Mouse (Mus musculus) retina, adult 2 months (tissue): ENCODE measurements at regions not wholly inside any gene's neighbourhood (a gene's known extent, or its start where the extent isn't known, plus 50 kb on each side); places are given as distances from the start of the nearest gene placed in this dataset.
A peak's percentile ranks its signal among the peaks of the same experiment; 100 is the strongest.
"Not testable (repeated sequence)": the region's sequence is repeated elsewhere in the genome, so short reads cannot be mapped to it uniquely, and the experiment has no call there.

Source experiments
- DNase-seq: peaks from one replicate; pipeline ENCODE4 v3.0.0-alpha.2; 2012; ENCODE audit warnings: low read depth, low spot score

DNA sequence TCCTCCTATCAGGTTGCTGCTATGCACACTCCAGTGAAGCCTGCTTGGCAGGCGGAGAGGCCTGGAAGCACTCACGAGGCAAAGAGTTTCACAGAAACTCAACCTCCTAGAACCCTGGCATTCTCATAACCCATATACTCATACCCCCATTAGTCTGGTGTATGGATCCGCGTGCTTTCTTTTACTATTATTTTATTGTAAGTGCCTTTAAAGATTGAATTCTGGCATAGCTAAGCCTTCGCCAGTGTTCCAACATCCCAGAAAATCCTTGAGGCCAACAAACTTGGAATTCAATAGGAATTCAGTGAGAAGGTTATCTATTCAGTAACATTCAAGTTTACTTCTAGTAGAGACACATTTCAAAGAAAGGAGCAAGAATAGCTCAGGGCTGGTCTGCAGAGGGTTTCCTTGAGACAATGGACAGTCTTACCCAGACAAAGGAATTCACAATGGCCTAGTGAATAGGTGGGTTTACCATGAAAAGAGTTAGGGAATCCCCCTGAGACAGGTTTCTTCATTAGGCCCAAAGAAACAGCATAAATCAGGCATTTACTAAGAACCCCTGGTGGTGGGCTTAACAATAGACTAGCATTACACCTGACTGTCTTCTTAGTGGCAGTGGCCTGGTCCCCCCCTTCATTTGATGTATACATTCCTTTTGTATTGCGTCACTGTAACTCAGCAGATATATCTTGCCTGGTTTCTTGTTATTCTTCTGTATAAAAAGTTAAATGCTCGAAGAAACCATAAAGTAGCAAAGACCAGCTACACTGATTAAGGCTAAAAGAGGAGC is 80.8 kb upstream of the Gm15446 start:
- not testable (repeated sequence) for DNase-seq

DNA sequence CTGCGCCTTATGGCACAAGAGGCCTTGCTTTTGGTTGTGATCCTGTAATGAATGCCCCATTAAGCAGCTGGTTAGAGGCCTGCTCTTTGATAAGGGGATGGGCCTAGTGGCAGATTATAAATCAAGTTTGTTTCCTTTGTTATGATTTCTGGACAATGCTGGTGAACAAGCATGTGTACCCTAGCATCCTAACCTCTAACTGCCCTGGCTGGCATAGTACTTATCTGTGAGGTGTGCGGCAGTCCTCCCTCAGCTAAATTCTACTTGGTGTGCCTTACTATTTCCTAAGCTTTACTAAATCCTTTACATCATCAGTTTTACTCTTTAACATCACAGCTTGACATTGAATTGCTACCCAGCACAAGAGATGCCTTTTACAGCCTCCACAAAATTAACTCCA is 79.0 kb upstream of the Gm15446 start:
- not testable (repeated sequence) for DNase-seq

DNA sequence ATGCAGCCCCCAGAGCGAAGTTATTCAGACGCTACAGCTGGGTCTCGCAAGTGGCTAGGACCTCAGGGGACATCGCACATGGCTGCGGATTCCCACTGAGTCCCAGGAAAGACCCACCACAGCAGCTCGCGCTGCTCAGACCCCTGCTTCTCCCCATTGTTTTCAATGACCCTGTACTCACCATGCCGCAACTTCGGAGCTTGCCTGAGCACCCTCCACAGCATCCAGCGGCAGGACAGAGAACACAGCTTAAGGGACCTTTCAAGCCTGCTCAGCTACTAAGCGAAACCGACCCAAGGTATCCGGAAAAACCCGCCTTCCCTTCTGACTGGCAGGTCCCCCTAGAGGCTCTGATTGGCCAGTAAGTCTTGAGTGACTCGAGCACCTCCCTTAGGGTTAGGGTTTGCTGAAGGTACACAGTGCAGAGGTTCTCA is 78.4 kb upstream of the Gm15446 start:
- no peak for DNase-seq

DNA sequence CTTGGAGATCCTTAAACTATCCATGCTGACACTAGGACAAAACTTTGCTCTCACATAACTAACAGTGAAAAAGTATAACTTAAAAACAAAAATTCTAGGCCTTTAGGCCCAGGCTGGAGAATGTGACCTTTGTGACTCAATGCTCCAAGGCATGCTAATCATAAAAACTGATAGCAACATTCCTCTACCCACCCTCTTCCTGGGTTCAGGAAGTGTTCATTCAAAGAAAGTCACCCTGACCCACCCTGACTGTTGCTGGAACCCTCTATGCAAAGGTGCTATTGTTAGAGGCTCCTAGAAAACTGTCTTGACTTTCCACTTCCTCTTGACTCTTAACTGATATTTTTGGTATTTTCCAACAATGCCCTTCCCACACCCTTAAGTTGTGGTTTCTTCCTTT is 72.0 kb upstream of the Gm15446 start:
- not testable (repeated sequence) for DNase-seq

DNA sequence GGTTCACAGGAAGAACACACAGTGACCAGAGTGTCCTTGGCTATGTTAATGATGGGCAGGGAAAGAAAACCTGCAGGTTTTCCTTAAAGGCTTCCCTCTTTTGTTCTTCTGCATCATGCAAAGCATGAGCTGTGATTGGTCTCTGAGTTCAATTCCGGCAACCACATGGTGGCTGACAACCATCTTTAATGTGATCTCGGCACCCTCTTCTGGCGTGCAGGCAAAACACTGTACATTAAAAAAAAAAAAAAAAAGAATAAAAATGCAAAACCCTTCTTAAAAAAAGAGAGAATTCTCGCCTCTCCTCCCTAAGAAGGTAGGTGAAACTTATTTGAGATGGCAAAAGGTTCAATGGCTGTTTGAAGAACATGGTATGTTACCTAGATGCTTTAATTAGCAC is 62.8 kb upstream of the Gm15446 start:
- DNase-seq = no peak

DNA sequence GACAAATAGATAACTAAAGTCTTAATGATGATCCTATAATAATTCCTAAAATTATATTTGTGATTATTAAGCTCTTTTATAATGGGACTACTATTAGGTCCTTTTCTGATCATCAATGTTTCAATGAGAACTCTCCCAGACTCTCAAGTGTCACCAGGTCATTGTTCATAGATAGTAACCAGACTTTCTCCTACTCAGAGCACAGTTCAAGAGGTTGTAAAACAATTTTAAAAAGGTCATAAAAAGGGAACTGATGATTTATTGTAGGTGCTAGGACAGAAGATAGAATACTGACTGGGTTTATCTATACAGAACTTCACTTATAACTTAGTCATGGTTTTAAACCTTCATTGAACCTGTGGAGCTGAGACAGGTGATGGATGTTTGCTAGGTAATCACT is 58.7 kb upstream of the Gm15446 start:
- DNase-seq = not testable (repeated sequence)

DNA sequence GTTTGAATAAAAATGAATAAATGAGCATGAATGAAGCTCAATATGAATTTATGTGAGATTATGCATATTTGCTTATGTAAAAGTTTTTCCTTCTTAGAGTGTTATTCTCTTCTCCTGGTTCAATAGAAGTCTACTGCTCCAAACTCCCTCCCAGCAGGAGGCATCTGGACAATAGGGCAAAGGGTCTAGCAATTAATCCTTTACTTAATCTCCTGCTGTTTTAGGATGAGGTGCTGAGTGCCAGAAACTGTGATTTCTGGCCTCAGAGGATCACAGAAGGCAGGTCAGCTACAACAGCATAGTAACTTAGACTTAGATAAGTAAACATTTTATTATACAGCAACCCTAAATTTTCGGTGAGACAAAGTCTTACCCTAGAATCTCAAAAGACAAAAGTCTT is 57.6 kb upstream of the Gm15446 start:
- DNase-seq = no peak

DNA sequence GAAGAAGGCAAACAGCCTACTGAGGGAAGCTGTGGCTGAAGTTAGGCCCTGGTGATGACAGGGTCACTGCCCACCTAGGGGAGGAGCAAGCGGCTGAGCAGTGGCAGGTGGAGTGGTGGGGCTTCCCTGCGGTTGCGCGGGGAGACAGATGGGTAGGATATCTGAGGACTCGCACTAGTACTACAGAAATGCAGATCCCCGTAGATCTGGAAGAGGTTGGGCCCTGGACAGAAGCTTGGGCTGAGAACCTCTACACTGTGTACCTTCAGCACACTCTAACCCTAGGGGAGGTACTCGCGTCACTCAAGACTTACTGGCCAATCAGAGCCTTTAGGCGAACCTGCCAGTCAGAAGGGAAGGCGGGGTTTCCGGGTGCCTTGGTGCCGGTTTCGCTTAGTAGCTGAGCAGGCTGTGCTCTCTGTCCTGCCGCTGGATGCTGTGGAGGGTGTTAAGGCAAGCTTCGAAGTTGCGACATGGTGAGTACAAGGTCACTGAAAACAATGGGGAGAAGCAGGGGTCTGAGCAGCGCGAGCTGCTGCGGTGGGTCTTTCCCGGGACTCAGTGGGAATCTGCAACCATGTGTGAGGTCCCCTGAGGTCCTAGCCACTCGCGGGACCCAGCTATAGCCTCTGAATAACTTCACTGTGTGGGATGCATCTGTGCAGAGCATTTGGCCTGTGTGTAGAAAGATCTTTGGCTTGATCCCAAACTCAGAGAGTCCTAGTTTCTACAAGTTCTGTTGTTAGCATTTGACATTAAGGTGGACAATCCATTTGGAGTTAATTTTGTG is 56.7 kb upstream of the Gm15446 start:
- DNase-seq = peak; percentile 77

DNA sequence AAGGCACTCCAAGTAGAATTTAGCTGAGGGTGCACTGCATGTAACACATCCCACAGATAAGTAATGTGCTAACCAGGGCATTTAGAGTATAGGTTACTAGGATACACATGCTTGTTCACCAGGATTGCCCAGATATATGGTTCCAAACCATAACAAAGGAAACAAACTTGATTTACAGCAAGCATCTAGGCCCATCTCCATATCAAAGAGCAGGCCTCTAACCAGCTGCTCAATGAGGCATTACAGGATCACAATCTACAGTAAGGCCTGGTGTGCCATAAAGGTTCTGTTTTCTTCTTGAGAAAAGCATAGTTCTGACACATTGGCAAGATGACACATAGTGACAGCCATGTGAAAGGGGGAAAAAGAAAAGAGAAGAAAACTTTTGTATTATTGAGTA is 56.0 kb upstream of the Gm15446 start:
- DNase-seq = not testable (repeated sequence)
